Mouse (Mus musculus): ENCODE data around the gene Frk. TPM values are rescaled to one million over a fixed set of nuclear protein-coding genes. Genes with fewer than 3 reads are reported as not detected.
"Not testable (repeated sequence)": the region's sequence is repeated elsewhere in the genome, so short reads cannot be mapped to it uniquely, and the experiment has no call there.

The Frk gene
- polyA plus RNA-seq, 1 experiment from 2014 or later: 1.2 TPM

DNA sequence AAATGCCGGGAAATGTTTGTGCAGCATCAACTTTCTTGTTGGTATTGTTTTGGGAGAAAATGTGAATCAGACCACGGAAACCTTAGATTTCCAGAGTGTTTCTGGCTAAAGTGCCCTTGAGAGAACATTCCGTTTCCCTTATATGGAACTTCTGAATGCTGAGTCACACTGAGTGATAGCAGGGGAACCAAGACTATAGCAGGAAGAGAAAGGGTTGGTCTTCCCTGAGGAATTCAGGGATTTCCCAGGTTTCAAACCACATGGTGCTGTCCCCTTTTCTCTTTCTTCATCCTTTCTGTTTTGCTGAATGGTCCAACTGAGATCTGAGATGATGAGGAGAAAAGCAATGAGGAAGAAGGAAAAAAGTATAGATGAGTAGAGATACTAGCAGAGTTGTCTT, 135.3 kb downstream of the Frk start:
- Histone ChIP-seq H3K4me2 (no peak overlapping the region), H3K4me1 (no peaks in the 10 kb centered on the region)
- WGBS: 70% methylated on average over 3 of the region's 3 CpGs

DNA sequence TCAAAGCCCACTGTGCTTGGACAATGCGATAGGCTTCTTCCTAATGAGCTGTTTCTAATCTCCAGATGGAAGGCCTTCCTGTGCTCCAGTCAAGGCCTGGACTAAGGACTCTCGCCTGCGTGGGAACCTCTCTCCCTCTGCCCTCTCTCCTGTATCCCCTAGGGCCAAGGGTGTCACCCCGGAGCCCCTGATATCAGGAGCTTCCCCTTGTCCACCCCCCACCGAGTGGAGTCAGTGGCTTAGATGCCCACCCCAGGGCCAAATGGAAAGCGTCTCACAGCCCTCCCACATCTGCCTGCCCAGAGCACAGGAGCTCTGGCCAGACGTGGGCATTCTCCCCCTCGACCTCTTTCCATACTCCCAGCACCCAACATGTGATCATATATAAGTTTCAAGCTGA, 137.3 kb downstream of the Frk start:
- H3K27ac ChIP-seq (replicated peaks); ATAC-seq (ENCODE audit: low FRiP score); H3K4me3 ChIP-seq (replicated peaks); H3K27me3 ChIP-seq (replicated peaks); H3K9ac ChIP-seq (replicated peaks); H3K4me1 ChIP-seq; H3K4me2 ChIP-seq; H3K36me3 ChIP-seq; H3K9me3 ChIP-seq (replicated peaks): not testable (repeated sequence)
- whole genome bisulfite sequencing: 89% methylated on average over 8 of the region's 8 CpGs

More for the DNA sequence above, 135.3 kb downstream of the Frk start:
- Histone ChIP-seq H3K27me3 (replicated peaks) (no peaks in the 10 kb centered on the region), H3K27ac (replicated peaks) (no peak overlapping the region), H3K9me3 (replicated peaks) (no peaks in the 10 kb centered on the region), H3K36me3 (no peaks in the 10 kb centered on the region), H3K9ac (replicated peaks) (no peak overlapping the region), H3K4me3 (replicated peaks) (no peak overlapping the region)
- no peak for ATAC-seq (ENCODE audit: low FRiP score)

DNA sequence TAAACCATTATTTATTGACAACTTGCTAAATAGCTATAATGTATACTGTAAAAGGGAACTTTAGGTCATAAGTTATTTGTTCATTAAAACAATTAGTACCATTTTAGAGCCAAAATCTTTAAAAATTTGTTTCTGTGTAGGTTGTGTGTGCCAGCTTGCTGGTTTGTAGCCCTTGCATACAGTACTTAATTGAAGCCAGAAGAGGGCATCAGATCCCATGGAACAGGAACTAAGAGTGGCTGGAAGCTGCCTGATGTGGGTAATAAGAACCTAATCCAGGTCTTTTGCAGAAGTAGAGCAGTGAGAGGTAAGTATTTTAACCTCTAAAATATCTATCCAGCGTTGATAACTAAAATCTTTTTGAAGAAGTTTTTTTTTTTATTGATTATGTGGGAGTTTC, 155.0 kb downstream of the Frk start:
- Histone ChIP-seq H3K36me3 (no peaks in the 10 kb centered on the region), H3K27me3 (replicated peaks) (no peaks in the 10 kb centered on the region), H3K4me1 (no peaks in the 10 kb centered on the region), H3K4me3 (replicated peaks) (no peak overlapping the region), H3K4me2 (no peak overlapping the region), H3K9ac (replicated peaks) (no peak overlapping the region), H3K27ac (replicated peaks) (no peak overlapping the region), H3K9me3 (replicated peaks) (no peaks in the 10 kb centered on the region)
- WGBS: 80% methylated on average over 1 of the region's 1 CpGs
- no peak for ATAC-seq (ENCODE audit: low FRiP score)

Other genes starting within 250 kb of the Frk start
- 139 and 158 TPM in 2 replicates for gene Tspyl1, start 201.2 kb upstream of the Frk start, polyA plus RNA-seq (2015; fragmentation: Nextera tagmentation; extraction: Ambion mirVana)
- 348 and 414 TPM in 2 replicates for gene Tspyl4, start 186.0 kb upstream of the Frk start, polyA plus RNA-seq (2015; fragmentation: Nextera tagmentation; extraction: Ambion mirVana)
- 1.7 and 6.0 TPM in 2 replicates for gene Col10a1, start 93.4 kb upstream of the Frk start, polyA plus RNA-seq (2015; fragmentation: Nextera tagmentation; extraction: Ambion mirVana)
- gene Nt5dc1, start 64.8 kb upstream of the Frk start, polyA plus RNA-seq (2015; fragmentation: Nextera tagmentation; extraction: Ambion mirVana): 2.0 and 4.8 TPM in 2 replicates